Mouse (Mus musculus): ENCODE data around the gene Sipa1.

DNA sequence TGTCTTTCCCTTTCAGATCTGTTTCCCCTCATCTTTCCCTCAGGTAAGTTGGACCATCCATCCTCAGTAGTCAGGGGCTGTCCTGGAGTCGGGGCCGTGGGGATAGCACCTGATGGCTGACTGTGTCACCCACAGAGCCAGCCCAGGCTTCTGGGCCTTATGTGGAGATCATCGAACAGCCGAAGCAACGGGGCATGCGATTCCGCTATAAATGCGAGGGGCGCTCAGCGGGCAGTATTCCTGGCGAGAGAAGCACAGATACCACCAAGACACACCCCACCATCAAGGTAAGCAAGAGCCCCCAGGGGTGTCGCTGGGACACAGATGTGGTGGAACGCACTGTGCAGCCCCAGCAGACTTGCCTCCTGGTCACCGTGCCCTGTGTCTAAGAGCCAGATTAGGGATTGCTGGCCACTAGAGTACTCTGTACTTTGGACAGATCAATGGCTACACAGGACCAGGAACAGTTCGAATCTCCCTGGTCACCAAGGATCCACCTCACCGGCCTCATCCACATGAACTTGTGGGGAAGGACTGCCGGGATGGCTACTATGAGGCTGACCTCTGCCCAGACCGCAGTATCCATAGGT, 25.0 kb downstream of the Sipa1 start:
- TF ChIP-seq CTCF (IDR thresholded peaks at IDR 0.05; ENCODE audit: low read depth) (no peak), EP300 (IDR thresholded peaks at IDR 0.05; ENCODE audit: low read depth) (no peak)
